Comparison of ENCODE assay signal across 10 mouse cellular contexts in genomic region chr2:30106364-30106763, GRCm38 (mm10). TPM values are rescaled to one million over a fixed set of nuclear protein-coding genes. Genes with fewer than 3 reads are reported as not detected.
DNase-seq lines count a peak whose midpoint lies in the region; ATAC-seq and TF ChIP-seq lines count a peak whose summit lies in the region.
"Had no signal": no experiment of that assay in that cellular context is flagged by ENCODE, and none has a peak within 500 bp of the region (broad histone marks: within the 10 kb centered on the region; RNA-seq: fewer than 3 reads in every experiment).

No protein-coding gene starts in this region.

- H3K4me1 ChIP-seq in heart, postnatal 0 days (ENCODE audit: control insufficient read depth, insufficient read depth), result no peaks in the 10 kb centered on the region
- peaks cover 1% of the 10 kb centered on the region for H3K4me1 ChIP-seq in bone marrow, adult 2 months (ENCODE audit: control insufficient read depth, insufficient read depth, low read length)
- H3K4me1 ChIP-seq: midbrain, embryonic 12.5 days had no signal

- H3K9me3 ChIP-seq in heart, postnatal 0 days (replicated peaks; ENCODE audit: control insufficient read depth, low read length), result no peaks in the 10 kb centered on the region
- H3K9me3 ChIP-seq: midbrain, embryonic 12.5 days had no signal

- H3K9ac ChIP-seq in heart, postnatal 0 days (replicated peaks; ENCODE audit: low read depth, low read length), result no peak overlapping the region
- H3K9ac ChIP-seq: midbrain, embryonic 12.5 days had no signal

- H3K27ac ChIP-seq in heart, postnatal 0 days (ENCODE audit: low read depth), result no peak overlapping the region
- H3K27ac ChIP-seq in bone marrow, adult 2 months (ENCODE audit: control insufficient read depth, insufficient read depth, low read depth, low read length, poor library complexity), result no peak overlapping the region
- H3K27ac ChIP-seq: midbrain, embryonic 12.5 days had no signal

- TF ChIP-seq CTCF in heart, postnatal 0 days (IDR thresholded peaks at IDR 0.05; ENCODE audit: low read depth), result peak; percentile 72
- peak; percentile 86 for TF ChIP-seq CTCF in bone marrow, adult 2 months (IDR thresholded peaks at IDR 0.05; ENCODE audit: control insufficient read depth, insufficient read depth, low read length)

- intact Hi-C loops in heart, postnatal 25 days (cut with DNase I), result loop anchor here (5.0 kb wide), 1 partner anchor 56 kb away; no protein-coding TSS in a partner anchor

- no peak for TF ChIP-seq POLR2A in bone marrow, adult 2 months (IDR thresholded peaks at IDR 0.05; ENCODE audit: borderline replicate concordance, control insufficient read depth, low read depth, low read length)

- H3K4me3 ChIP-seq in heart, postnatal 0 days (ENCODE audit: low read depth, low read length), result no peak overlapping the region
- H3K4me3 ChIP-seq in bone marrow, adult 2 months (replicated peaks; ENCODE audit: control insufficient read depth, low read depth, low read length), result no peak overlapping the region
- H3K4me3 ChIP-seq: erythroblast, embryonic 14.5 days; midbrain, embryonic 12.5 days had no signal

- H3K36me3 ChIP-seq in heart, postnatal 0 days (replicated peaks; ENCODE audit: control insufficient read depth, insufficient read depth, low read length), result peaks cover 66% of the 10 kb centered on the region

- no peak for DNase-seq in heart, postnatal 0 days (ENCODE audit: low spot score)
- DNase-seq in heart, postnatal 25 days (ENCODE audit: low spot score), result no peak
- peak; percentile 42 for DNase-seq in right cerebral cortex, postnatal 4 days
- DNase-seq in right cerebral cortex, adult 18-20 months, result no peak
- peak; percentile 78 for DNase-seq in kidney, postnatal 10 days
- DNase-seq in mesoderm, embryonic 11.5 days (ENCODE audit: low read depth, low spot score), result peak; percentile 41
- DNase-seq in gastrocnemius, adult 8-10 months (ENCODE audit: low spot score in 2 of 2), result no peak

- TF ChIP-seq EP300 in heart, postnatal 0 days (IDR thresholded peaks at IDR 0.05; ENCODE audit: low read depth), result no peak

- ATAC-seq in heart, postnatal 0 days (ENCODE audit: insufficient read depth, low read depth), result no peak

- no peak overlapping the region for H3K4me2 ChIP-seq in heart, postnatal 0 days (ENCODE audit: low read depth, low read length)
- H3K4me2 ChIP-seq: midbrain, embryonic 12.5 days had no signal

- H3K27me3 ChIP-seq in heart, postnatal 0 days (ENCODE audit: control insufficient read depth, insufficient read depth, low read length), result no peaks in the 10 kb centered on the region
- H3K27me3 ChIP-seq: midbrain, embryonic 12.5 days had no signal

RNA-seq across cellular contexts. Expression of gene Zdhhc12, which starts 12.9 kb away (rescaled TPM):
- 15.5 and 27.4 TPM in 2 replicates for total RNA-seq in heart, postnatal 0 days (2014; rRNA removed; ENCODE audit: low replicate concordance)
- polyA plus RNA-seq in heart, postnatal 0 days (2015; fragmentation: Nextera tagmentation; extraction: Ambion mirVana), result 19.9 and 21.1 TPM in 2 replicates
- 1 to 10 TPM; 3.9 to 4.7 TPM for total RNA-seq in heart, postnatal 25 days (2021)
- polyA plus RNA-seq in bone marrow, adult 2 months (2011; ENCODE audit: insufficient read depth, insufficient read length, low replicate concordance, missing spikeins), result 7.0 and 17.4 TPM in 2 replicates
- 1 to 10 TPM; 3.1 to 3.9 (median 3.4) TPM for total RNA-seq in gastrocnemius, adult 8-10 months (2022)

RNA-seq across cellular contexts. Expression of gene Zer1, which starts 18.0 kb away (rescaled TPM):
- 31.2 and 32.4 TPM in 2 replicates for total RNA-seq in heart, postnatal 0 days (2014; rRNA removed; ENCODE audit: low replicate concordance)
- polyA plus RNA-seq in heart, postnatal 0 days (2015; fragmentation: Nextera tagmentation; extraction: Ambion mirVana), result 3.7 and 4.1 TPM in 2 replicates
- total RNA-seq in heart, postnatal 25 days (2021), result 10 to 100 TPM; 23.5 to 26.7 TPM
- polyA plus RNA-seq in bone marrow, adult 2 months (2011; ENCODE audit: insufficient read depth, insufficient read length, low replicate concordance, missing spikeins), result 12.3 and 24.8 TPM in 2 replicates
- total RNA-seq in gastrocnemius, adult 8-10 months (2022), result 10 to 100 TPM; 23.5 to 24.8 (median 24.3) TPM

RNA-seq across cellular contexts. Expression of gene Tbc1d13, which starts 27.2 kb away (rescaled TPM):
- total RNA-seq in heart, postnatal 0 days (2014; rRNA removed; ENCODE audit: low replicate concordance), result 21.4 and 29.5 TPM in 2 replicates
- polyA plus RNA-seq in heart, postnatal 0 days (2015; fragmentation: Nextera tagmentation; extraction: Ambion mirVana), result 2.9 and 3.0 TPM in 2 replicates
- total RNA-seq in heart, postnatal 25 days (2021), result 10 to 100 TPM; 19.9 to 23.0 TPM
- 17.1 and 27.3 TPM in 2 replicates for polyA plus RNA-seq in bone marrow, adult 2 months (2011; ENCODE audit: insufficient read depth, insufficient read length, low replicate concordance, missing spikeins)
- 10 to 100 TPM; 11.1 to 13.9 (median 11.2) TPM for total RNA-seq in gastrocnemius, adult 8-10 months (2022)

RNA-seq across cellular contexts. Expression of gene Pkn3, which starts 28.9 kb away (rescaled TPM):
- total RNA-seq in heart, postnatal 0 days (2014; rRNA removed; ENCODE audit: low replicate concordance), result 13.9 and 18.9 TPM in 2 replicates
- 5.7 and 6.0 TPM in 2 replicates for polyA plus RNA-seq in heart, postnatal 0 days (2015; fragmentation: Nextera tagmentation; extraction: Ambion mirVana)
- 10 to 100 TPM; 10.5 to 13.2 TPM for total RNA-seq in heart, postnatal 25 days (2021)
- 5.0 and 8.1 TPM in 2 replicates for polyA plus RNA-seq in bone marrow, adult 2 months (2011; ENCODE audit: insufficient read depth, insufficient read length, low replicate concordance, missing spikeins)
- total RNA-seq in gastrocnemius, adult 8-10 months (2022), result 1 to 10 TPM; 2.1 to 3.2 (median 2.7) TPM

RNA-seq across cellular contexts. Expression of gene Set, which starts 49.2 kb away (rescaled TPM):
- total RNA-seq in heart, postnatal 0 days (2014; rRNA removed; ENCODE audit: low replicate concordance), result 103 and 123 TPM in 2 replicates
- polyA plus RNA-seq in heart, postnatal 0 days (2015; fragmentation: Nextera tagmentation; extraction: Ambion mirVana), result 131 and 139 TPM in 2 replicates
- total RNA-seq in heart, postnatal 25 days (2021), result 100 to 1,000 TPM in 1 of 2 experiments, 10 to 100 TPM in 1; 95.8 to 106 TPM
- polyA plus RNA-seq in bone marrow, adult 2 months (2011; ENCODE audit: insufficient read depth, insufficient read length, low replicate concordance, missing spikeins), result 140 and 230 TPM in 2 replicates
- 100 to 1,000 TPM; 106 to 121 (median 118) TPM for total RNA-seq in gastrocnemius, adult 8-10 months (2022)

Comparison
In these comparisons a context has a peak if more than half of its experiments do, and no peak if none do; other contexts are left out.
1. DNase-seq: peak in right cerebral cortex, postnatal 4 days (single experiment), kidney, postnatal 10 days (single experiment) and mesoderm, embryonic 11.5 days (single experiment); none in heart, postnatal 0 days (single experiment), heart, postnatal 25 days (single experiment), right cerebral cortex, adult 18-20 months (single experiment) and gastrocnemius, adult 8-10 months (0 of 2).